Mouse (Mus musculus) heart, adult 2 months (tissue): ENCODE measurements around the gene Sebox.
"Not testable (repeated sequence)": the region's sequence is repeated elsewhere in the genome, so short reads cannot be mapped to it uniquely, and the experiment has no call there.

ENCODE experiments used
- CTCF ChIP-seq: fragments of 200-600 bp; IDR thresholded peaks from 2 replicates; pipeline ENCODE4 v1.8.1; 2022; ENCODE audit warnings: antibody characterized with exemption, mild to moderate bottlenecking, moderate library complexity
- POLR2A ChIP-seq: fragments of 200-500 bp; IDR thresholded peaks from 2 replicates; pipeline ENCODE4 v1.6.1; 2011; ENCODE audit warnings: mild to moderate bottlenecking, low read depth, low read length, control low read depth; ENCODE audit not compliant: insufficient read depth

- not testable (repeated sequence) for TF ChIP-seq POLR2A, CTCF
These were observed 28.3 kb downstream of the Sebox start for GRCm38 (mm10) chr11:78531515-78531914.
